Mouse (Mus musculus): ENCODE data around the gene Pcca.
A peak's percentile ranks its signal among the peaks of the same experiment; 100 is the strongest.

Pcca gene

GRCm38 (mm10) chr14:122891470-122891968, 357.4 kb downstream of the Pcca start:
- no peak for DNase-seq

- no peak for DNase-seq
These were observed 362.0 kb downstream of the Pcca start for GRCm38 (mm10) chr14:122896106-122896505.

GRCm38 (mm10) chr14:122898550-122898949, 364.4 kb downstream of the Pcca start:
- DNase-seq = no peak

GRCm38 (mm10) chr14:122900679-122901078, 366.6 kb downstream of the Pcca start:
- no peak for DNase-seq

GRCm38 (mm10) chr14:122901177-122901576, 367.1 kb downstream of the Pcca start:
- peak; percentile 17 for DNase-seq

- no peak for DNase-seq
These were observed 367.6 kb downstream of the Pcca start for GRCm38 (mm10) chr14:122901715-122902114.

- peak; percentile 95 for DNase-seq
These were observed 368.0 kb downstream of the Pcca start for GRCm38 (mm10) chr14:122902136-122902535.

GRCm38 (mm10) chr14:122902884-122903283, 368.8 kb downstream of the Pcca start:
- peak; percentile 97 for DNase-seq

GRCm38 (mm10) chr14:122903923-122904351, 369.8 kb downstream of the Pcca start:
- peak; percentile 87 for DNase-seq

- DNase-seq = no peak
These were observed 370.9 kb downstream of the Pcca start for GRCm38 (mm10) chr14:122905007-122905406.

GRCm38 (mm10) chr14:122908075-122908474, 374.0 kb downstream of the Pcca start:
- no peak for DNase-seq

- no peak for DNase-seq
These were observed 375.4 kb downstream of the Pcca start for GRCm38 (mm10) chr14:122909368-122910091.

- no peak for DNase-seq
These were observed 377.1 kb downstream of the Pcca start for GRCm38 (mm10) chr14:122911265-122911664.

GRCm38 (mm10) chr14:122912137-122912536, 378.0 kb downstream of the Pcca start:
- peak; percentile 35 for DNase-seq

- peak; percentile 80 for DNase-seq
These were observed 378.8 kb downstream of the Pcca start for GRCm38 (mm10) chr14:122912812-122913498.

GRCm38 (mm10) chr14:122913657-122914056, 379.5 kb downstream of the Pcca start, which contains the start of gene Ggact:
Gene Ggact, minus strand, starts transcription at chr14:122913757.
- DNase-seq = no peak

- DNase-seq = no peak
These were observed 383.6 kb downstream of the Pcca start for GRCm38 (mm10) chr14:122917676-122918075.

- no peak for DNase-seq
These were observed 385.9 kb downstream of the Pcca start for GRCm38 (mm10) chr14:122920011-122920410.

GRCm38 (mm10) chr14:122936460-122936859, 402.3 kb downstream of the Pcca start:
- no peak for DNase-seq
